Mouse (Mus musculus): ENCODE results near the gene Fam193a.

DNA sequence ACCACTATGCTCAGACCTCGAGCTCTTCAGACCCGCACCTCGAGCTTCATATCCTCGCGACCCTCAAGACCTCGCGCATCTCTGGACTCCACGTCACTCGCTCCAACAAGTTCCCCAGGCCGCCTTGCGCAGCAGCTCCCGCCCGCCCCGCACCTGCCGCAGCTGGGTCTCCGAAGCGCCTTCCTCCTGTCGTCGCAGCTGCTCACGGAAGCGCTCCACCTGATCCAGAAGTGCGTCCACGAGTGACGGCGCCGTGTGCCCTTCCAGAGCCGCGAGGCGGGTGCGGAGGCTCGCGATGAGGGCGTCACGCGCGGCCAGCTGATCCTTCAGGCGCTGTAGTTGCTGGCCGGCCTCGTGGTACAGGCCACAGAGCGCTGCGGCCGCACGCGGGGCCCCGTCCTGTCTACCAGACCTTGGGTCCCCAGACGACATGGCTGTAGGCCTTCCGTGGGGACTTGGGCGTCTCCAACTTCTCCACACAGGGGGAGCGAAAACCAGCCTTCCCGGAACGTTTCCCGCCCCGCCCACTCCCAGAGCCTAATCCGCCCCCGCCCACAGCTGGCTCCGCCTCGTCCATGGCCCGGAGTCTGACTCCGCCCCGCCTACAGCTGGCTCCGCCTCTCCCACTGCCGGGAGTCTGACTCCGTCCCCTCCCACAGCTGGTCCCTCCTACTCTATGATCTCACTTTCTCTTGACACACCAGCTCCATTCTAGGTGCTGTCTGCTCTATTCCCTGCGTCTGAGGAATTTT is 143.9 kb downstream of the Fam193a start, which contains the start of gene Tnip2:
- TF ChIP-seq UBTF (IDR thresholded peaks at IDR 0.05; ENCODE audit: borderline replicate concordance, insufficient read depth, low read depth, low read length) = no peak
- peak; percentile 72; the same call in 1 of the 2 replicates for TF ChIP-seq ZMIZ1 (IDR thresholded peaks at IDR 0.05; ENCODE audit: low read depth, low read length)
- 0 out of 2 replicates have a peak, but pooled peaks have one; percentile 17 for TF ChIP-seq CHD1 (IDR thresholded peaks at IDR 0.05; ENCODE audit: low read depth, low read length)
- no peak for TF ChIP-seq CTCF (IDR thresholded peaks at IDR 0.05 in 2 of 3, conservative IDR thresholded peaks at IDR 0.05 in 1 of 3; ENCODE audit: control insufficient read depth in 1 of 3, insufficient read depth in 1 of 3, low read depth in 2 of 3, low read length in 3 of 3, poor library complexity in 1 of 3, severe bottlenecking in 1 of 3)
- peak; percentile 42 to 79; a peak in 3 of 4 replicates for TF ChIP-seq POLR2A (IDR thresholded peaks at IDR 0.05; ENCODE audit: control insufficient read depth in 1 of 2, insufficient read depth in 1 of 2, low read depth in 1 of 2, low read length in 2 of 2, poor library complexity in 1 of 2)
- no peak for TF ChIP-seq GATA1 (IDR thresholded peaks at IDR 0.05; ENCODE audit: low read depth, low read length)
- no peak for TF ChIP-seq ZC3H11A (IDR thresholded peaks at IDR 0.05; ENCODE audit: low read depth, low read length)
- no peak for TF ChIP-seq BHLHE40 (IDR thresholded peaks at IDR 0.05; ENCODE audit: borderline replicate concordance, low read depth, low read length)
- no peak for TF ChIP-seq SMC3 (IDR thresholded peaks at IDR 0.05; ENCODE audit: low read depth, low read length)
- 0 out of 4 replicates have a peak, but pooled peaks of 1 of the 2 experiments have one; percentile 2 for TF ChIP-seq EP300 (IDR thresholded peaks at IDR 0.05; ENCODE audit: low read depth in 1 of 2, low read length in 2 of 2)
- TF ChIP-seq MEF2A (IDR thresholded peaks at IDR 0.05; ENCODE audit: extremely low read depth, insufficient replicate concordance, low read depth, low read length, poor library complexity, severe bottlenecking) = no peak
- TF ChIP-seq TCF12 (IDR thresholded peaks at IDR 0.05; ENCODE audit: low read depth, low read length) = no peak; the same call in 1 of the 2 replicates
- peak; percentile 84; the same call in 1 of the 2 replicates for TF ChIP-seq POLR2AphosphoS2 (IDR thresholded peaks at IDR 0.05; ENCODE audit: low read length)

Data from MEL (cell line).